Mouse (Mus musculus): ENCODE data around the gene Necab2.

DNA sequence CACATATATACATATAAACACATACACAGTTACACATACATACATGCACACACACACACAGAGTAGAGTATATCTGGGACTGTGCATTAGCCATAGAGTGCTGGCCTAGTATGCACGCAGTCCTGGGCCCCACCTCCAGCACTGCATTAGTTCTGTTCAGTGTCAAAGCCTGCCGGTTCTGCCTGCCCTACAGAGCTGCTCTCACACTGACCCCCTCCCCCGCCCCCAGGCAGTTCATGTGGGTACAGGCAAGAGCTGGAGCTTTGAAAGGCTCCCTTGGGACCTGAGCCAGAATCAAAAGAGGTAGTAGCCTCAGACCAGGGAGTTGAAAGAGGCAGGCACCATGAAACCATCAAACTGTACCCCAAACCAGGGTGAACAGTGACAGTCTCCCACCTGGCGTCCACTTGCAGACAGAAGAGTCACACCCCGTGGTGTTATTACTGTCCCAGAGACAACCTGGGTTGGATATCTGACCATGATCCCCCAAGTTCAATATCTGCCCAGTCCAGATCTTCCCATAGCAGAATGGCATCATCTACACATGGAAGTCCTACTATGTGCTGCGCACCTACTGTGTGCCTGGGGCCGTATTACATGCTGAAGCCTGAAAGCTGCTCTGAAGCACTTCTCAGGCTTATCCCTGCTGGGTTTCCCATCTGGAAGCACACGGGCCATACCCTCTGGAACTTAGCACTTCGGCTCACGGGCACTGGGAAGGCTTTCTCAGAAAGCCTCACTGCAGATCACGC lies 37.8 kb downstream of the Necab2 start:
- TF ChIP-seq GATA1 (IDR thresholded peaks at IDR 0.05; ENCODE audit: low read length) (no peak), TAL1 (IDR thresholded peaks at IDR 0.05; ENCODE audit: low read length) (no peak)
